Mouse (Mus musculus): Measurements from ENCODE around the gene Rnf152. TPM values are rescaled to one million over a fixed set of nuclear protein-coding genes. Genes with fewer than 3 reads are reported as not detected.

Gene Rnf152
- polyA plus RNA-seq (2012; rRNA removed), result 0.56 and 0.57 TPM in 2 replicates

DNA sequence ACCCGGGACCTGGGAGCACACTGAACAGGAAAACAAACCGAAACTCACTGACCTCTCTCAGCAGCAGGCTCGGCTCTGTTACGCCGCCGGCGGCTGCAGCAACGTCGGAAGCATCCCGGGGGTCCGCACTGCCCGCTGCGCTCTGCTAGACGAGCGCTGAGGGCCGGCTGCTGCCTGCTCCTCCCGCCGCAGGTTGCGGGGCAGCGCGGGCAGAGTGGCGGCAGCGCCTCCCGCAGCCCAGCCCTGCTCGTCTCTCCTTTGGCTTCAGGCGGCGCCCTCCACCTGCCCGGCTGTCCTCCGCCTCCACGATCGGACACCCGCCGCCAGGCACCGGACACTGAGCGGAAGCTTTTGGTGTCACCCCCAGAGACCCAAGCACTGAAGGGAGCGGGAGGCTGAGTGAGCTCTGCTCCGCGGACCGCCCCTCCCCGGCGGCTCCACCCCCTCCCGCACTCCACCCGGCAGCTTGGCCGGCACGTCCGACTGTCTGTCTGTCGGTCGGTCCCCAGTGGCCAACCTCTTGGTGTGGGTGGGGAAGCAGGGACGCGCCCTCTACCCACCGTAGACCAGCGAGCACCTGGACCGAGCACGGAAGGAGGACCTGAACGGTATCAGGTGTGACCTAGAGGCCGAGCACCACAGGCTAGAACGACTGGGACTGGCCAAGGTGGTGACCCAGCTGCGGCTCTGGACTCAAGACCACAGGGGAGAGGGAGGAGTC is at the start of gene Rnf152:
TSS of gene Rnf152 (minus strand) at position 420 of the 721 bp plus-strand sequence.

All from liver, embryonic 18 days (tissue).